Mouse (Mus musculus): ENCODE measurements around the gene Kat5. TPM values are rescaled to one million over a fixed set of nuclear protein-coding genes. Genes with fewer than 3 reads are reported as not detected.

Kat5 gene
- total RNA-seq, 2 experiments from 2014 or later = 80.1 to 91.1 TPM

- no peak for DNase-seq
Observed at GRCm38 (mm10) chr19:5625311-5625710, 15.3 kb upstream of the Kat5 start.

DNA sequence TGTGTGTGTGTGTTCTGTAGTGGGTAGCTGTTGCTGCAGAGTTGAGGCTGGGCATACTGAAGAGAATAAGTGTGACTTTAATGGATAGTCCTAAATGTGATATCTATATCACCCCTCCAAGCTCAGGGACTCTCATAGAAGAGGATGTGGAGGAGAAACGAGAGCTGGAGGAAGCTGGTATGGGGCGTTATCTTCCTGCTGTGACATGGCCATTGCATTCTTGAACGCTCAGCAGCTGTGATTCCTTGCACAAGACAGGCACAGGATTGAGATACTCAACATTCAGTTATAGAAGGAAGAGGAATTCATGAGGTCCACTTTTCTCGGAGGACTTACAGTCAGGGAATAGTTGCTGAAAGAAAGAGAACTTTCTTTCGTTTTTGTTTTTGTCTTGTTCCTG lies 11.8 kb upstream of the Kat5 start:
- DNase-seq = no peak

GRCm38 (mm10) chr19:5620007-5620406 lies 10.0 kb upstream of the Kat5 start:
- no peak for DNase-seq

- no peak for DNase-seq
Observed at GRCm38 (mm10) chr19:5614953-5615352, 4.9 kb upstream of the Kat5 start.

- no peak for DNase-seq
Observed at GRCm38 (mm10) chr19:5612762-5613411, 2.9 kb upstream of the Kat5 start.

DNA sequence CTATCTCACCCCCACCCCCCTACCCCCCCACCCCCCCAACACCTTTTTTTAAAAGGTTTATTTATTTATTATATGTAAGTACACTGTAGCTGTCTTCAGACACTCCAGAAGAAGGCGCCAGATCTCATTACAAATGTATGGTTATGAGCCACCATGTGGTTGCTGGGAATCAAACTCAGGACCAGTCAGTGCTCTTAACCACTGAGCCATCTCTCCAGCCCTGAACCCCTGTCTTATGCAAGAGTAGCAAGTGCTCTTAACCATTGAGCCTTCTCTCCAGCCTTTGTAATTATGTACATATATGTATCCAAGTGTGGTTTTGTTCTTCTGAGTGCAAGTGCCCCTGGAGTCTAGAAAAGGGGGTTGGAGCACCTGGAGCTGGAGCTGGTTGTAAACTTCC lies 1.9 kb upstream of the Kat5 start:
- DNase-seq = no peak

DNA sequence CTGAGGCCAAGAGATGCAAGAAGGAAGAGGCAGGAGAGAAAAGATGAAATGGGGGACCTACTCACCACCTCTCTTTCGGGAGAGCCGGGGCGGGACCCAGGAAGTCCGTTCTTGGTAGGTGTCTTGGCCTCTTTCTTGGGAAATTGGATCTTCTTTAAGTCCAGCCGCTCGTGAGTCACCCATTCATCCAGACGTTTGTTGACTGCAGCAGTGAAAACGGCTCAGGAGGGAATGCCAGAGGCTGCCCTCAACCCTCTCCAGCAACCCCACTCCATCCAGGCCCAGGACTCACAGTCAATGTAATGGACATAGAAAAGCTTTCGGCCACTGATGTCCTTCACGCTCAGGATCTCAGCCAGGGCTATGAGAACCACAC lies 878 bp downstream of the Kat5 start:
- no peak for DNase-seq

DNA sequence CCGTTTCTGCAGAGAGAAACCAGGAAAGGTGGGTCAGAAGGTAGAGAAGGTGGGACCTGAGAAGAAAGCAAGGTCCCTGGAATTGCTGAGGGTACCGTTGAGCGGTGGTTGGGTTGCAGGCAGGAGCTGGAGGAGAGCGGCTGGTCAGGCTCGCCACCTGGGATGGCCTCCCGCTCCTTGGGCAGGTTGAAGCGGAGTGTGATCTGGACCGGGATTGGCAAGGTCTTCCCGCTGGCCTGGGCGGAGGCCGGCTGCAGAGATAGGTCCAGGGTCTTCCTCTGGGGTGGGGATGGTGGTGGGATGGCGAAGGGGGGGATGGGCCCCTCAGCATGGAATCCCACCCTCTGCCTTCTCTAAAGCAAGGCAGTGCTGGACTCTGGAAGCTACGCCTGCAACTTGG lies 1.3 kb downstream of the Kat5 start:
- no peak for DNase-seq

GRCm38 (mm10) chr19:5607705-5608410 lies 2.2 kb downstream of the Kat5 start:
- no peak for DNase-seq

- no peak for DNase-seq
Observed at GRCm38 (mm10) chr19:5606196-5606595, 3.8 kb downstream of the Kat5 start.

DNA sequence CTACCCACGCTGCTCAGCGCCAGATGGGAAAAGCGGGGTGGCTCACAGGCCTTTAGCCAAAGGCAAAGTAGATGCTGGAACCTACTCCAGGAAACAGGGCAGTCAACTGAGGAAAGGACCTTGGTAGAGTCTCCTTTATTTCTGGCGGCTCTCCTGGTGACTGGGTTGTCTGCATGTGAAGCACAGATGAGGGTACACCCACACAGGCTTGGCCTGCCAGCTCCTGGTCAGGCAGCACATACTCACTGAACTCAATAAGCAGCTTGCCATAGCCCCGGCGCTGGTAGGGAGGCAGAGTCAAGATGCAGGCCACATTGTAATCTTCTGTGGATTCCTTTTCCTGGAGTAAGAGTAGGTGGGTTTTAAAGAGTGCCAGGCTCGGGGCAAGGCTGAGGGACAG lies 4.9 kb downstream of the Kat5 start:
- DNase-seq = peak; percentile 20

GRCm38 (mm10) chr19:5603664-5604063 lies 6.4 kb downstream of the Kat5 start:
- no peak for DNase-seq

DNA sequence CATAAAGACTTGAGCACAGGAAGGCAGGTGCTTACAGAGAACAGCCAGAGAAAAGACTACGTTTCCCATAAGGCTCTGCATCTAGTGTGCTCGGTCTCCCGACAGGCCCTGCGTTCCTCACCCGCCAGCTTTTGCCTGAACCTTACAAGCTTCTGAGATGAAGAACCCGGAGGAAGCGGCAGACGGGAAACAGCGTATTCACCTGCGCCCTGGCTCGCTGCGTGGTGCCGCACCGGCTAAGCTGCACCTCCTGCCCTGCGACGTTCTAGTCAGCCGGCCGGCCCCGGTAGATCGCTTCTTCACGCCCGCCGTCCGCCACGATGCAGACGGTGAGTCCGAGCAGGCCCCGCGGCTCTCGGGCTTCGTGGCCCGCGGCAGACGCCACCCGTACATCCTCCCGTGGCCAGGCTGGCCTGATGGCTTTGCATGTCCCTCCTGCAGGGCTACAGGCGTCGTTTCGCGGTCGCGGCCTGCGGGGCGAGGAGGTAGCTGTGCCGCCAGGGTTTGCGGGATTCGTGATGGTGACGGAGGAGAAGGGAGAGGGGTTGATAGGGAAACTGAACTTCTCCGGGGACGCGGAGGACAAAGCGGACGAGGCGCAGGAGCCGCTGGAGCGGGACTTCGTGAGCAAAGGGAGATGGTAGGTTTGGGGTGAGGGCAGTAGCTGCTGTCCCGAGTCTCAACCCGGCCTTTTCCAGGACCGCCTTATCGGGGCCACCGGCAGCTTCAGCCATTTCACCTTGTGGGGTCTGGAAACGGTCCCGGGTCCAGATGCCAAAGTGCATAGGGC lies 8.1 kb downstream of the Kat5 start, which contains the start of gene Rnaseh2c:
Gene Rnaseh2c, plus strand, starts transcription at position 122 of the 790 bp plus-strand sequence.
- peak; percentile 74 to 75 for DNase-seq

DNA sequence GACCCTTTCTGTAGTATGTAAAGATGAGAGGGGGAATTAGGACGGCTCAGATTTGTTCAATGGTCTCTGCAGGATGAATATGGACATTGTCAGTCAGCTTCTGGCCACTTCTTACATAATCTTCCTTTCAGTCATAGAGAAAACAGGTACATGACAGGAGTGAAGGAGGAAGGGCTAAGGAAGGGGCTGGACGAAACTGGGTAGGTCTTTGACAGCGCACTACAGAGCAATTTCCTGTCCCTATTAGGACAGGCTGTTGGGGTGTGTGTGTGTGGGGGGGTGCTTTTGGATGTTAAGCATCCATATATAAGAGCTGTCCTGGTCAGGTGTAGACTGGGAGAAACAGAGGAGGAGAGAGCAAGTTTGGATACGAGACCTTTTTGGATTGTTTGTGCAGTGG lies 10.8 kb downstream of the Kat5 start:
- DNase-seq = no peak

DNA sequence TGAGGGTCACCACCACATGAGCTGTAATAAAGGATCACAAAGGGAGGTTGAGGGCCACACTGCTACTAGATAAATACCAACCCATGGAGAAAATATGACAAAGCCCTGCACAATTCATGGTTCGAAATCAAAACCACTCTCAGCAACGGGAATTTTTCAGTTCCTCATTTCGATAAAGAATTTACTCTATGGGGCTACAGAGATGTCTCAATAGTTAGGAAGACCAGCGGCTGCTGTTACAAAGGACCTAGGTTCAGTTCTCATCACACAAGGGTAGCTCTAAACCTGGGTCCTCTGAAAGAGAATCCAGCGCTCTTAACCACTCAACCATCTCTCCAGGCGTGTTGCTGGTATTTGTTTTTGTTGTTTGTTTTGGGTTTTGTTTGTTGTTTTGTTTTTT lies 18.1 kb downstream of the Kat5 start:
- DNase-seq = no peak

DNA sequence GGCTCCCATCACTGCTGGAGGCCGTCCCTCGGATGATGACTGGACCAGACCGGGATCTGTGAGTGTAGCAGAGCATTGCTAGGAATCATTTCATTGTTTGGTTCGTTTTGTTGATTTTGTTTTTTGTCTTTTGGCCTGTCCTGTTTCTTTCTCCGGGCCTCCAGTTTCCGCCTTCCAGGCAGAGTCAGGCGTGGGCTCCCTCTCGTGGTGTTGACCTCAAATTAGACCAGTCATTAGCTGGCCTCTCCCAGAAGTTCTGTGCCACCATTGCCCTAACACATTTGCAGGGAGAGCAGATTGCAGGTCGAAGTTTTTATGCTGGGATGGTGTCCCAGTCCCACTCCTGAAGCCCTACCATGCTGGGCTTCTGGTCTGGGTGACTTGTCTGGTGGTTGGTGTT lies 20.9 kb downstream of the Kat5 start:
- no peak for DNase-seq

- DNase-seq = no peak
Observed at GRCm38 (mm10) chr19:5581995-5582394, 28.0 kb downstream of the Kat5 start.

DNA sequence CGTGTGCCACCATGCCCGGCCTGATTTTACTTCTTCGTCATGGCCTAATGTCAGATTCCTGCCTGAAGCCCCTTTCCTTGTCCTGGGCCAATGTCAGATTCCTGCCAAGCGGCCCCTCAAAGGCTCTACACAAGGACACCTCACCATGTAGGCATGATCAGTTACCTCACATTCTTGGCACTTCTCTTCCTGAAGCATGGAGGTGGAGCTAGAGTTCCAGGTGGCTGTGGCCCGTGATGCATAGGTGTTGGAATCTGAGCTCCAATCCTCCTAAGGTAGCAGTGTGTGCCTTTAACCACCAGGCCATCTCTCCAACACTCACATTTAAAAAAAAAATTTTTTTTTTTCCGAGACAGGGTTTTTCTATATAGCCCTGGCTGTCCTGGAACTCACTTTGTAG lies 29.3 kb downstream of the Kat5 start:
- DNase-seq = no peak

- DNase-seq = no peak
Observed at GRCm38 (mm10) chr19:5579971-5580370, 30.1 kb downstream of the Kat5 start.

DNA sequence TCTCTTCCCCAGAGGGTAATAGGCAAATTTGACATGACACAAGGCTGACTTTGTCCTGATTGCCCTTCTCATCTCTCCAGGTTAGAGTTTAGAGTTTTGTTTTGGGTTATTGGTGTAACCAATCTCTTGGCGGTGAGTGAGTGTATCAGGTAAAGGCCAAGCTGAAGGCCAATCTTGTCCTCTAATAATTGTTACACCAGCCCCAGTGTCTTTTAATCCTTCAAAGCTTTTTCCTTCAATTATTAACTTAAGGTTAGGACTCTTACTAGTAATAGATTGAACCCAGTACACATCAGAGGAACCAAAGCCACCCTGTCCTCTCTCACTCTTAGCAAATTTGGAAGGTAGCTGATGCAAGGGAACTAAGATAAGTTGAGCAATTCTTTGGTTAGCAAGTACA lies 34.7 kb downstream of the Kat5 start:
- no peak for DNase-seq

DNA sequence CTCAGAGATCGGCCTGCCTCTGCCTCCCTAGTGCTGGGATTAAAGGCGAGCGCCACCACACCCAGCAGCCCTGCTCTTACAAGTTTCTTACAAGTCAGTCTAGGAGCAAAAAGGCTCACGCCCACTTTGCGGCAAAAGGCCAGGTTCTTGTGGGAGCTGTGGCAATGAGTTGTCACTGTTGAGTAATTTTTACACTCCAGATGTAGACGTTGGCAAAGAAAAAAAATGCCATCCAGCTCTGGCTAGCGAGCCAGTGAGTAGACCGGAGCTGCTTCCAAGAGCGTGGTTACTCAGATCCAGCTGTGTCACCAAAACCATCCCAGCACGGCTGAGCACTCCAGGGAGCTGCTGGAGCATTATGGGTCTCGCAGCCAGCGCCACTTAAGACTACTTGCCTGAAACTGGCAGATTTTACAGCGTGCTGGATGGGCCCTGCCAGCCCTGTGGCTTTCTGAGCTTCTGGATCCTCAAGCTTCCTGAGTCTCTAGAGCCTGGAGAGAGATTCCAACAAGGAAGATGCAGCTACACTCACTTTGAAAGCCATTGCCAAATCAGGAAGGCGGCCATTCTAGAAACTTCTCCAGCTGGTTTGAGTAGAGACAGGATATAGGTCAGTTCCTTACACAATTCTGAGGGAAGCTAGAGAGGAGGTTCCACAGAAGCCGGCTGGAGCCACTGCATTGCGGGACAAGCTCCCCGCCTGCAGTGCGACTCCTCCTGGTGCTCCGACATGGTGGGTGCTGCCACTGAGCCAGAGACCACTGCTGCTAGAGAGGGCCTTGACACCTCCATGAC lies 37.5 kb downstream of the Kat5 start:
- DNase-seq = peak; percentile 14 to 23

DNA sequence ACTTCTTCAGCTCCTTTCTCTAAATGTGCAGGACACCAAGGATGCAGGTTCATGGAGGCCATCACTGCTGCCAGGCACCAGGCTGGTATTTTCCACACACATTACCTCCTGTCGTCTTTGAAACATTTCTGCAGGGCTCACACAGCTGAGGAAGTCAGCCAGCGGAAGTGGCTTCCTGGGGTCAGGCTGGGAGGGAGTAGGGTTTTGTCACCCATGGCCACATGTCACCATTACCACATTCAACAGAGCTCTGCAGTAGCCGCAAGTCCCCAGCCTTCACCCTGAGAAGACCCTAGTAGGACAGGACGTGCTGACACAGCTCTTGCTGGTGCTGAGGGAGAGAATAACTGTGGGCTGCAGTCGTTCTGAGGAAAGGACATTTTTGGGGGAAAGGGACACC lies 38.2 kb downstream of the Kat5 start:
- DNase-seq = no peak
